Mouse (Mus musculus) urinary bladder, postnatal 36 days (tissue): Measurements from ENCODE around the gene Rps12.
"Not testable (repeated sequence)": the region's sequence is repeated elsewhere in the genome, so short reads cannot be mapped to it uniquely, and the experiment has no call there.

ENCODE experiments used
- DNase-seq, 2 experiments: peaks; one replicate each; pipeline ENCODE4 v3.0.0; 2022; ENCODE audit warnings: low spot score in 2 of 2, mixed read lengths in 1 of 2

Rps12 gene

DNA sequence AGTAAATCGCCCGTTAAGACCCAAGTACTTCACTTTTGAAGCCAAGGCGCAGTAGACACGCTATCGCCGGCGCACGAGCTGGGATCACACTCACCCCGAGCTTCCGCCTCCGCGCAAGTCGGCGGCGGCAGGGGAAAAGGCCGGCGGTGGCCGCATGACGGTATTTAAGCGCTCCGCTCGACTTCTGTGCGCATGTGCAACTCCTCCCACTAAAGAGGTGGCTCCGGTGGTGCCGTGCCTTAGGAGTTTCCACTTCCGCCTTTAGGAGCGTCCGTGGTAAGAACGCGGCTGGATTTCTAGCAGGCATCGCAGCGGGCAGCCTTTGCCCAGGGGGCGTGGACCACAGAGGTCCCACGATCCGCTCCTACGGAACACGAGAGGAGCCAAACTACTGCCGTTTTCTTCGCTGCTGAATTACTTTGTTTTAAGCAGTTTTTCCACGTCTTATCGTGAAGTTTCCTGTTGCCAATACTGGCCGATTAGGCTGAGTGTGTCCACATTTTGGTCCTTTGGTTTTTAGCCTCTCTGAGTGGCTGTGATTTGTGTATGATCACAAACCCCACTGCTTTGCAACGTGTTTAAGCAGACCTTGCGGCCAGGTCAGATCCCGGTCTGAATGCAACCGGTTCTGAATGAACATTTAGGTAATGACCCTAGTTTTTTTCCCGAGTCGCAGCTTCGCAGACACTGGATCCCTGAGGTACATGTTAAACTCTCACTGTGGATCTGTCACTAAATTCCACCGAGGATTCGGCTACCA lies at the start of gene Rps12:
TSS of gene Rps12 (minus strand) at position 214 of the 760 bp plus-strand sequence.
- peak; percentile 99 for DNase-seq

- no peak for DNase-seq
Measured at GRCm38 (mm10) chr10:23836003-23836964, 49.2 kb upstream of the Rps12 start.

- no peak for DNase-seq
Measured at GRCm38 (mm10) chr10:23826516-23826915, 39.4 kb upstream of the Rps12 start.

DNA sequence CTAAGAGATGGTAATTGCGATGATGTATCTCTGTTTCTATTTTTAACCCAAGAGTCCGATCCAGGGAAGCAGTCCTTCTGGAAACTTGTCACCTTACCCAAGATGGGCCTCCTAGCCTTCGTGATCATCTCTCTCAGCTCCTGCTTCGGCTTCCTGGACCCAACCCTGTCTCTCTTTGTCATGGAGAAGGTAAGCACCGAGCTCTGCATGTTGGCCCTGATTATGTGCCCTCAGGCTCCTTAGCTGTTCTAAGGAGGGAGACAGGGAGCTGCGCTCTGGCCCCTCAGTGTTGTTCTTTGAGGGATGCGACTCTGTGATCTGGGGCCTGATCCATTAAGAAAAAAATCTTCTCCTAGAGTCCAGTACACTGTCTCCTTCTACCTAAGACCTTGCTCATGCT lies 29.2 kb upstream of the Rps12 start:
- no peak for DNase-seq

- DNase-seq, result peak; percentile 54 to 63
Measured at GRCm38 (mm10) chr10:23815168-23815567, 28.1 kb upstream of the Rps12 start.

- no peak for DNase-seq
Measured at GRCm38 (mm10) chr10:23812852-23813766, 26.0 kb upstream of the Rps12 start.

DNA sequence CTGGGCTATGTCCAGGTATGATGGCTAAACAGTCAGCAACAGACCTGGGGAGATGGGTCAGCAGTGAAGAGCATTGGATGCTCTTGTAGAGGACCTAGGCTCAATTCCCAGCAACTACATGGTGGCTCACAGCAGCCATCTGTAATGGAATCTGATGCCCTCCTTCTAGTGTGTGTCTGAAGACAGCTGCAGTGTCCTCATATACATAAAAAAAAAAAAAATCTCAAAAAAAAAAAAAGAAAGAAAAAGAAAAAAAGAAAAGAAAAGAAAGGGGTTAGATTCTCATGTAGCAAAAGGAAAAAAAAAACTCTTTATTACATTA lies 25.3 kb upstream of the Rps12 start:
- no peak for DNase-seq

- DNase-seq, result peak; percentile 42 to 47
Measured at GRCm38 (mm10) chr10:23811635-23812437, 24.8 kb upstream of the Rps12 start.

- no peak for DNase-seq
Measured at GRCm38 (mm10) chr10:23806201-23806600, 19.1 kb upstream of the Rps12 start.

- DNase-seq, result no peak
Measured at GRCm38 (mm10) chr10:23804665-23805064, 17.6 kb upstream of the Rps12 start.

DNA sequence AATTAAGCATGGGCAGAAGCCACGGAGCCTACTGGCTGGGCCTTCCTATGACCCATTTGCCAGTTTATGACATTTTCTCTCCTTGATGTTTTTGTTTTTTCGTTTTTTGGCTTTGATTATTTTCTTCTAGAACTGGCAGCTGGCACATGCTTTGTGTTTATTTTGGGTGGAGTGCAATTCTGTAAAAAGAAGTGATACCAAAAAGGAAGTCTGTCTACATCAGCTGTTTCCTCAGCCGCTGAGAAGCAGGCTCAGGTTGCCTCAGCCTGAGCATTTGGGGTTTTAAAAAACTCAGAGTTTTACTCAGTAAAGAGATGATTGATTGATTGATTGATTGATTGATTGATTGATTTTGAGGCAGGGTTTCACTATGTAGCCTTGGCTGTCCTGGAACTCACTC lies 15.8 kb upstream of the Rps12 start:
- no peak for DNase-seq

DNA sequence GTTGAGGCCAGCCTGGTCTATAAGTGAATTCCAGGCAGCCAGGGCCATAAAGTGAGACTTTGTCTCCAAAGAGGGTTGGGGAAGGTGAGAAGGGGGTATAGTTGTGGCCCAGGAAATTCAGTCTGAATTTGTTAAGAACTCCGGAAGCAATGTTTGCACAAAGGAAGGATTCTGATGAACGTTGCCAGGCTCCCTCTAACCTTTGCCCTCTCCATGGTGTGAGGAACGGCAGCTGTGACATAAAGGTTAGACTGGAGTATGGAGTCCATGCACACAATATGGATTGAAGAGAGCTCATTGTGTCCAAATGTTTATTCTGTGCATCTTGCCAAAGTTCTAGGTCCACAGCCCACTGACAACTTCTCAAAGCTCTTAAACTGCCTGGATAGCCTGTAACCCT lies 12.9 kb upstream of the Rps12 start:
- DNase-seq, result no peak

DNA sequence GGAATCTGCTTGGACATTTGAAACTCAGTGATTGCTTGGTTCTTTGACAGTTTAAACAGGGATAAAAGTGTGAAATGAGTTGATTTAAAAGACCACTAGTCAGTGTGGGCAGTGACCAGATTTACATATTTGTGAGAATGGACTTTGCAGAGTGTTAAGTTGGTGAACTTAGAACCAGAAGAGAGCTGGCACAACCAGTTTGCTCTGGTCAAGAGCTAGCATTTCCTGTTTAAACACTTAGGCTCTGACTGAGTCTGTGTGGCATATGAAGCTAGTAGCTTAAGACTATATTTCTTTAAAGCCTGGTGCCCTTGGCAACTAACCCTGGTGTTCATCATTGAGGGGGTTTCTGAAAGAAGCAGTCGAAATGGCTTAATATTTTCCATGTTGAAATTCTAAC lies 11.1 kb upstream of the Rps12 start:
- DNase-seq, result no peak

DNA sequence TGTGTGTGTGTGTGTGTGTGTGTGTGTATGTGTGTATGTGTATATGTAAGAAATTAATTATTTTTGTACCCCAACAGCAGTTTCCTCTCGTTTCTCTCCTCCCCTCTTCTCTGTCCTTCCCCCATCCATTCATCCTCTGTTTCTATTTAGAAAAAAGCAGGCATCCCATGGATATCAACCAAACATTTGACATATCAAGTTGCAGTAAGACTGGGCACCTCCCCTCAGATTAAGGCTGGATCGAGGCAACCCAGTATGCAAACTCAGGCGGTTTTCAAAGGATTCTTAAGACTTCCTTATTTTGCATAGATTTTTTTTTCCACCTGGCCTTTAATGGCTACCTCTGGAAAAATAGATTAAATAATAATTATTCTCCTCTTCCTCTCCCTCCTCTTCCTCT lies 10.5 kb upstream of the Rps12 start:
- no peak for DNase-seq

- peak; percentile 48 to 54 for DNase-seq
Measured at GRCm38 (mm10) chr10:23796551-23797503, 9.8 kb upstream of the Rps12 start, which contains the start of gene Slc18b1. TSS of gene Slc18b1 (plus strand) at chr10:23796986.

GRCm38 (mm10) chr10:23795871-23796520 lies 8.9 kb upstream of the Rps12 start:
- no peak for DNase-seq

GRCm38 (mm10) chr10:23788056-23788600 lies 1.1 kb upstream of the Rps12 start:
- no peak for DNase-seq

GRCm38 (mm10) chr10:23786631-23787038 lies 440 bp downstream of the Rps12 start:
- DNase-seq, result not testable (repeated sequence)

GRCm38 (mm10) chr10:23786040-23786439 lies 1.0 kb downstream of the Rps12 start:
- DNase-seq, result no peak
